Mouse (Mus musculus) left cerebral cortex, postnatal 36 days (tissue): ENCODE measurements around the gene 9530077C05Rik. TPM values are rescaled to one million over a fixed set of nuclear protein-coding genes. Genes with fewer than 3 reads are reported as not detected.
"Not testable (repeated sequence)": the region's sequence is repeated elsewhere in the genome, so short reads cannot be mapped to it uniquely, and the experiment has no call there.

ENCODE experiments used
- DNase-seq, 2 experiments: peaks; one replicate each; pipeline ENCODE4 v3.0.0; 2021 to 2022; ENCODE audit warnings: low spot score in 2 of 2, mixed read lengths in 1 of 2
- intact Hi-C: fragments of 180-260 bp; cut with DNase I; formaldehyde crosslinking; loops from one replicate; pipeline ENCODE4 v1.15.1; 2025
- total RNA-seq, 2 experiments: library from RNA; stranded (reverse); gene quantifications; 2 replicates each; pipeline ENCODE4 v1.2.3; 2021

9530077C05Rik gene
- 1 to 10 TPM; 6.9 to 7.9 TPM for total RNA-seq

DNA sequence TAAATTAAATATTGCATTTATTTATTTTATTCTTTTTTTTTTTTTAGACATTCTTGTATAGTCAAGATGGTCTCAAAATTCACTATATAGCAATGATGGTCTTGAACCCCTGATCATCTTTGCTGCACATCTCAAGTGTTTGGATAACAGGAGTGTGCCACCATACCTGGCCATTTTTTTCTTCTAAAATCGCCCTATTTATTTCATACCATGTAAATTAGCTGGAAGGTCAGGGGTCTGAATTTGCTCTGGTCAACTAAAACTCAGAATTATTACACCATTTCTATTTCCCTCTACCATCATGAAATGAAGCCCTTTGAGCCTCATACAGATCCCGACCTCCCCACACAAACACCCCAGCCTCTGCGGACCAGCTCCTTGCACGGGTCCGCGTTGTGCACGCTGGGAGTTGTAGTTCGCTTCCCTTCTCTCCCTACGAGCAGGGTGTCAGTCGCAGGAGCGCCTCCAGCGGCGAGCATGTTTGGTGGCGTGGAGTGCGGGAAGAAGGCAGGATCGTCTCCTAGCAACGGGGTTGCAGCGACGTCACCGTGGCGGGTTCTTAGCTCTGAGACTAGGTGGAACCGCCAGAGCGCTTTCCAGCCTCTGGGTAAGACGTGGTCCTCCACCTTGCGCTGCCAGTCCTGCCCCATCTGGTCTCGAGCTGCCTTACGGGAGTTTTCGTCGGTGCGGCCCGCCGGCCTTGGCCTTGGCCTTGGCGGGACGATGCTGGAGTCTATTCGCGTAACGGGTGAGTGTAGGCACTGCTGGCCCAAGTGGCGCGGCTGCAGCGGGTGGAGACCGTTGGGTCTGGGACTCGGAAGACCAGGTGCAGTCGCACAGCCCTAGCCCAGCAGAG lies at the start of gene 9530077C05Rik:
Gene 9530077C05Rik (plus strand): TSS at position 512 of the 856 bp plus-strand sequence.
- intact Hi-C loops: loop anchor here (5.0 kb wide), 1 partner anchor 254 kb away; the partner anchor contains the start of gene Pigyl
- peak; percentile 98 for DNase-seq

DNA sequence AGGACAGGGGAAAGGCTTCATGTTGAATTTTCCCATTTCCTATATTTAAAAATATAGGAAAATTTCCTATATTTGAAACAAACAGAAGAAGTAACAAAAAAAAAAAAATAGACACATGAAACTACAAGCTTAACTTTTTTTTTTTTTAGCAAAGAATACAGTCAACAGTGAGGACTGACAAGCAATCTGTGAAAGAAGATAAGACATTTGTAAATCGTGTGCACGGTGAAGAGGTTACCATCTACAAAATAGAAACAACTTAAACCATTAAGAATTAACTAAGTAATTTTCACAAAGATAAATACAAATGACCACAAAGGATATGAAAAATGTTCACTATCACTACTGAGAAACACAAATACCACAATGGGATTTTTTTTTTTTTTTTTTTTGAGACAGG lies 45.1 kb upstream of the 9530077C05Rik start:
- DNase-seq: no peak
- intact Hi-C loops: no loop called here

DNA sequence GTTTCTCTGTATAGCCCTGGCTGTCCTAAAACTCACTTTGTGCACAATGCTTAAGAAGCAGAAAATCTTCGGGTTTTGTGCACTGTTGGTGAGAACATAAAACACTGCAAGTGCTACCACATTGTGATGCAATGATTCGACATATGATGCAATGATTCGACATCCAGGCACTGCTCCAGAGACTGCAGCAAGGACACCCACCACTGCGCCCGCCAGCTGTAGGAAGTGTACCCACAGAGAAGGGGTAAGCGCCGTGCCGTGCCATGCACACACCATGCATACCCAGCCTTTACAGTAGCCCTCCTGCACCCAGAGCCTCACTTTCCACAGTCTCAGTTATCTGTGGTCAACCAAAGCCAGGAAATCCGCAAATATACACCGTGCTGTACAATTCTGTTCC lies 44.7 kb upstream of the 9530077C05Rik start:
- intact Hi-C loops: no loop called here
- peak in 1 of 2 experiments; percentile 11 for DNase-seq

DNA sequence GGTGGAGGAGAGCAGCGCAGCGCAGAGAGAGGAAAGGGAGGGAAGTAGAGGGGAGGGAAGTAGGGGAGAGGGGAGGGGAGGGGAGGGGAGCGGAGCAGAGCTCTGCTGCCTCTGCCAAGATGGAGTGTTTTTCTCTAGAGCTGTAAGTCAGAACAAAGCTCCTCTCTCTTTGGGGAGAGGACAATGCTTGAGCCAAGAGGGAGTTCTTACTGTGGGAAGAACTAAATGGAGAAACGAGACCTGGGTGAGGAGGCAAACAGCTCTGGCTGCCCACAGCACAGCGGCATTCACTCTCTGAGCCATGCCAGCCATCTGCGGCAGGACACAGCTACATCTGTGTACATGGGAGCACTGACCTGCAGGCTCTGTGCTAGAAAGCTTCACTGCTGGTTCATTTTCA lies 43.3 kb upstream of the 9530077C05Rik start:
- DNase-seq: no peak
- intact Hi-C loops: no loop called here

DNA sequence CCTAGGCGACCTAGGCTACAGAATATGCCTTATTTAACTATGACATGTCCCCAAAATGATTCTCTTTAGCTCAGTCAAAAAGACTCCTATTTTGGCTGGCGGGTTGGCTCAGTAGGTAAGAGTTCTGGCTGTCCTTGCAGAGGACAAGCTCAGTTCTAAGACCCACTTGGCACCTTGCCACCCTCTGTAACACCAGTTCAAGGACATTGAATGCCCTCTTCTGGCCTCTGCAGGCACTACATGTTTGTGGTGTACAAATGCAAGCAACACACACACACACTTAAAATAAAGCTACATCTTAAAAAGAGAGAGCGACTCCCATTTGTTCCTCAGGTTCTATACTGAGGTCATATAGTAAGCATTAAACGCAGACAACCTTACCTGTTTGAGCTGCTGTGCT lies 38.6 kb upstream of the 9530077C05Rik start:
- no peak for DNase-seq
- intact Hi-C loops: no loop called here

DNA sequence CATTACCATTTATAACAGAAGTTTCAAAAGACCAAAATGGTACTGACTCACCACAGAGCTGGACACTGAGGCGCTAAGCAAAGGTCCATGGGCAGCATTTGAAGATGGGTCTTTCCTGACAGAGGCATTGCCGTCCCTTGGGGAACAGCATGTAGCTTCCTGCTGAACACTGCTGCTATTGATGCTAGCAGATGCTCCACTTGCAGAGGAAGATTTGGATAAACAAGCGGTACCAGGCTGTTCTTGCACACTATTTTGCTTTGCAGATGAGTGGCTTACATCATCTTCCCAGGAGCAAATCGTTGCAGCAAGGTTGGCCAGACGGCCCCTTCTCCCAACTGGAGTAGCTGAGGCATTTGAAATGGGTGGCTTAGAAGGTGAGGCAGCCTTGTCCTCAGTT lies 35.2 kb upstream of the 9530077C05Rik start:
- intact Hi-C loops: no loop called here
- DNase-seq: peak in 1 of 2 experiments; percentile 11

DNA sequence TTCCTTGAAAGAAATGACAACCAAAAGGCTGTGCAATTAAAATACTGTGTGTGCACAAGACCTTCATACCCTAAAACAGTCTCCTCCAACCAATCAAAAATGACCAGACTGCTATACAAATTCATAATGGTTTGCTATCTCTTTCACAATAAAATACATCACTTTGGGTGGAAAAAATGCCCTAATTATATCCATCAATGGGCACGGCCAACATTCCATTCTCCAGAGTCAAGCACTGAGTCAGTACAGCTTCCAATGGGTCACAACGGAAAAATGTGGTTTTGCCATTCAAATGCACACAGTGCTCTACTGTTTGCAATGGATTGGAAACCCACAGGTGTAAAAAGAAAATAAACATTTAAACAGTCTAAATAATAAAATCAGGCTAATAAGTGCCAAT lies 25.4 kb upstream of the 9530077C05Rik start:
- intact Hi-C loops: no loop called here

DNA sequence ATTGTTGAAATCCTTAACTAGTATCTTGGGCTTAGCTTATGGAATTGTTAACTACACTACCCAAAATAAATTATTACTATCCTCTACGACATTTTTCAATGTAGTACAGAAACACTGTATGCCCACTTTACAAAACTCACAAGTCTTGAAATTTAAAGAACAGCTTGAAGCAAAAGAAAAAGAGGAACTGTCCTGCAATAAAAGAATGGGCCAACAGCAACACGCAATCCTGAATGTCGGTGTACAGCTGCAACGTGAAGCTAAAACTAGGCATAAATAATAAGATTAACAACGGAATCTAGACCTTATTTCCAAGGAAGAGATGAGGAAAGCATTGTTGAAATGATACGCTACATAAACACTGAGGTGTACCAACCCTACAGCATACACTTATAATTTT lies 23.4 kb upstream of the 9530077C05Rik start:
- intact Hi-C loops: no loop called here

More for the DNA sequence above, 25.4 kb upstream of the 9530077C05Rik start:
- DNase-seq: no peak

DNA sequence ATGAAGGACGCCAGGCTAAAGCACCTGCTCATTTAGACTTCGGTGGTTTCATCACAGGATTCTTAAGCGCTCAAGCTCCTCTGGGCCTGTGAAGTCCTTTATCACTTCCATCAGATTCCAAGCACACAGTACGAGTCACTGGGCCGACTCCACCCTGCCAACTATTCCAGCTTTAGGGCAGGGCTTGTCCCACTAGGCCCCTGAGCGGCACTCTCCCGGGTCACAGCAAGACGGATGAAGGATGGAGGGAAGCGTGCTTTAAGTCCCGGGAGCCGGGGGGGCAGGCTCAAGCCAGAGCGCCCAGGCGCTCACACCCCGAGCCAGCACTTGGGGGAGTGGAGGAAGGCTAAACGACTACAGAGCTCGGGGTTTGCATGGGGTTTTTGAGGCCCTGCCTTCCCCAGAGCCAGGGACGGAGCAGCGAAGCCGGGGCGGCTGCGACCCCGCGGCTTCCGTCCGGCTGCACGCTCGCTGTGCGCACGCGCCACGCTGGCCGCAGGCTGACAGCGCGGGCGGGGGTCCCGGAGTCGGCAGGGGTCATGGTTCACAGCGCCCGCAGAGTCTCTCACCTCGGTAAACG lies 22.8 kb upstream of the 9530077C05Rik start:
- intact Hi-C loops: no loop called here
- DNase-seq: no peak

More for the DNA sequence above, 23.4 kb upstream of the 9530077C05Rik start:
- no peak for DNase-seq

DNA sequence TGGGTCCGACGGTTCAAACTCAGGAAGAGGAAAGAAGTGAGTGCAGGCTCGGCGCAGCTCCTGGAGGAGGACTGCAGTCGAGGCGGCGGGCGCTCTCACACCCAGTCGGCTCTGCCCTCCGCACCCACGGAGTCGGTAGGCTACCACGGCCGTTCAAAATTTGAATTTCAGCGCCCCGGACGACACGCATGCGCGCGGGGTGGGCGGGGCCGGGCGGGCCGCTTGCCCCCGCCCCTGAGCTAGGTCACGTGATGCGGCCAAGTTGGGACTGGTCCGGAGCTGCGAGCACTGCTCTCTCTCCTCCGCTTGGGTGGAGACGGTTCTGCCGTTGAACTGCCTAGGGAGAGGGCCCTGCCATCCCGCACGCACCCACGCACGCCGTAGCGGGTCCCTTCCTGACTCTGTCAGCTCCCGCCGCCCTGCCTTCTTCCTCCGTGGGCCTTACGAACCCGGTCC lies 22.3 kb upstream of the 9530077C05Rik start, which contains the start of gene Anln:
Gene Anln (minus strand): TSS at position 168 of the 456 bp plus-strand sequence.
- peak; percentile 82 to 84 for DNase-seq
- intact Hi-C loops: no loop called here

DNA sequence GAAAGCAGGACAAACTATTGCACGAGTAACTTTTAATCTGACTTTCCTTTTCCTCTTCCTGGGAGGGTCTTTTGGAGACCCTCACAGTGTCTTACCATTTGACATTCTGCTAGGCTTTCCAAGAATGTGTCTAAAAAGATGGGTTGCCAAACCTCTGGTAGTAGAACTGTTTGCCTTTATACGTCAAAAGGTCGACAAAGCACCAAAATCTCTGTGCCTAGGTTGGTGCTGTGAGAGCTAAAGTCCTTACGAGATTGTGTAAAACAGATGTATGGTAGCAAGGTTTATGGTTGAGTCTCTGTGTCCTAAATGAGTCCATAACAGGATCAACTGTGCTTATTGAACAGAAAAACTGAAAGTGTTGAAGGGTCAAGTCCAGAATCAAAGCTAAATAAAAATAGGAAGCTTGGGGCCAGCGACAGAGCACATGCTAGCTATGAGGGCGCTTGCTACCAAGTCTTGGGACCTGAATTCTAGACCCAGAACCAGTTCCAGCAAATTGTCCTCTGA lies 21.5 kb upstream of the 9530077C05Rik start:
- no peak for DNase-seq
- intact Hi-C loops: no loop called here

DNA sequence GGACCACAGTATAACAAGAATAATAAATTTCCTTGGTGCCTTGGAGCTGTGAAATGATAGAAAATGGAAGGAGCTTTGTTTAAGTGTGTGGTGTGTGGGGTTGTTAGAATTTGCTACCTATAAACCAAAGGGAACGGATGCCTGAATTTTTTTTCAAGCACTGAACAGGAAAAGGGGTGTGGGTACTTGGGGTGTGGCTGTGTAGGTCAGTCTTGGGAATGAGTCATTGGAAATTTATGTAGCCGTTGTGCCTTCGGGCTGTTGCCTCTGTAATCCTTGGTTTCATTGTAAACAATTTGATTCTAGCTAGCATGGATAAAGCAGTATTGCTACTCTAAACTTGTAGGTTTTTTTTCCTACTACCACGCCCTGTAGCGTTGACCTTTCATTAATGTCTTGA lies 20.9 kb upstream of the 9530077C05Rik start:
- intact Hi-C loops: no loop called here
- no peak for DNase-seq

DNA sequence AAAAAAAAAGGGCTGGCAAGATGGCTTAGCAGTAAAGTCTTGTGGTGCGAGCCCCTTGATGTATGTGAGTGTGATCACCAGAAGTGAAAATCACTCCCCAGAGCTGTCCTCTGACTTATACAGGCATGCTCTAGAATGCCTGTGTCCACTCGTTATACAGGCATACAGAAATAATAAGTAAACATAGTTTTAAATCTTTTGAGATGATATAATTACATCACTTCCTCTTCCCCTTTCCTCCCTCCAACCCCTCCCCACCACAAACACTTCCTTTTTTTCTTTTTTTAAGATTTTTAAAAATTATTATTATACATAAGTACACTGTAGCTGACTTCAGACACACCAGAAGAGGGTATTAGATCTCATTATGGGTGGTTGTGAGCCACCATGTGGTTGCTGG lies 16.6 kb upstream of the 9530077C05Rik start:
- DNase-seq: no peak
- intact Hi-C loops: no loop called here

DNA sequence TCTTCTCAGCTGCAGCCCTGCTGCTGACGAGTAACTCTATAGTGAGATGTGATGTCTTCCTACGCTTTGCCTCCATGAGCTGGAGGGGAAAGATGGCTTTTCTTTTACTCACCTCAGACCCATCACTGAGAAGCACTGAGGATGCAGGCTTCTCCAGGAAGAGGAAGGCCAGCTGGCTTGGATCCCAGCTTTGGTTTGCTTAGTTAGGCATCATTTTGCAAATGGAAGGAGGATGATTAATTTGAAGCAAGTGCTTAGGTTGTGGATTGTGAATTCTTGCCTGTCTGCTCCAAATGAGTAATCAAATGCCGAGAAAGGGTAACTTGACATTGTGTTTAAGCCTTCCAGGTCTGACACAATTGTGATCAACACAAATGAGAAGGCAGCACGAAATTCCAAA lies 12.3 kb upstream of the 9530077C05Rik start:
- intact Hi-C loops: no loop called here
- DNase-seq: no peak

DNA sequence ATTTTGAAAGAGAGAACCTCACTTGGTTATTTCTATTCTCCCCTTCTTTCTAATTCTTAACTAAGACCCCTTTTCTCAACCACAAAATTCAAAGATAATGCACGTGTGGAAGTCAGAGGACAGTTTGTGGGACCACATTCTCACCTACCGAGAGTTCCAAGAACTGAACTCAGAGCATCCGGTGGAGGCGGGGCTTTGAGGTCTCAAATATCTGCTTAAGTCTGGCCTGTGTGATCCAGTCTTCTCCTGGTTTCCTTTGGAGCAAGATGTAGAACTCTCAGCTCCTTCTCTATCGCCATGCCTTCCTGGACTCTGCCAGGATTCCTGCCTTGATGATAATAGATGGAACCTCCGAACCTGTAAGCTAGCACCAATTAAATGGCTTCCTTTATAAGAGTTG lies 9.3 kb upstream of the 9530077C05Rik start:
- intact Hi-C loops: no loop called here

DNA sequence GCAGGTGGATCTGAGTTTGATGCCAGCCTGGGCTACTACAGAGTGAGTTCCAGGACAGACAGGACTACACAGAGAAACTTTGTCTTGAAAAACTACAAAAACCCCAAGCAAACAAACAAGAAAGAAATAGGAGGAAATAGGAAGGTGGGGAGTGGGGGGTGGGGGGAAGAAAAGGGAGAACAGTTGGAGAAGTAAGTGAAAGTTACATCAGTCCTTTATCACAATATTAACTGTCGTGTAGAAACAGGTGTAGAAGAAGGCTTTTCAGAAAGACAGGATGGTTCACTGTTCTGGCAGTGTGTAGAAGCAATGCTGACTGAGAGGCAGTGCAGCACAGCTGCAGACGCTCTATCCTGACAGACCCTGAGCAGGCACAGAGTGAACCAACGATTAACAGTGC lies 8.3 kb upstream of the 9530077C05Rik start:
- no peak for DNase-seq
- intact Hi-C loops: no loop called here

More for the DNA sequence above, 9.3 kb upstream of the 9530077C05Rik start:
- no peak for DNase-seq

DNA sequence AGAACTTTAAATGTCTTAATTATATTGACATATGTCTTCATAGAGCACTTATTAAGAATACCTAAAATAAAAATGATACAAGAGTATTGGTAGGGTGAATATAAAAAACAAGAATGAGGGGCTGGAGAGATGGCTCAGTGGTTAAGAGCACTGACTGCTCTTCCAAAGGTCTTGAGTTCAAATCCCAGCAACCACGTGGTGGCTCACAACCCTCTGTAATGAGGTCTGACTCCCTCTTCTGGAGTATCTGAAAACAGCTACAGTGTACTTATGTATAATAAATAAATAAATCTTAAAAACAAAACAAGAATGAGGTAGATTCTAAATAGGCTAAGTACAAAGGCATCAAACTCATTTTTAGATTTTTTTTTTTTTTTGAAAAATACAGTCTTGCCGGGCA lies 7.8 kb upstream of the 9530077C05Rik start:
- DNase-seq, intact Hi-C loops: not testable (repeated sequence)

DNA sequence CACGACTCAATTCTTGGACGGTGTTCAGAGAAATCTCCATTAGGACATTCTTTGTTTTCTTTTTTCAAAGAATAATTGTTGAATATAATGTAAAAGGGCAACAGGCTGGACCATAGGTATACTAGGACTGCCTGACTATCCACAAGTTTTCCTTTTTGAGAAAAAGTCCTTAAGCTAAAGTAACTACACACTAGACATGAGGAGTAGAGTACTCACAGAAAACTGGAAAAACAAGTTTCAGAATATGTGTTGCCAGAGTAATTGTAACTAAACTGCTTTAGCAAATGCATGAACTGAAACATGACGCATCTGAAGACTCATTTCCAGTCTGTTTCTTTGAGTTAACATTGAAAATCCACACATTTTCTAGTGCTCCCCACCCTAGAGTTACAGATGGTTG lies 5.9 kb upstream of the 9530077C05Rik start:
- intact Hi-C loops: no loop called here
- no peak for DNase-seq

DNA sequence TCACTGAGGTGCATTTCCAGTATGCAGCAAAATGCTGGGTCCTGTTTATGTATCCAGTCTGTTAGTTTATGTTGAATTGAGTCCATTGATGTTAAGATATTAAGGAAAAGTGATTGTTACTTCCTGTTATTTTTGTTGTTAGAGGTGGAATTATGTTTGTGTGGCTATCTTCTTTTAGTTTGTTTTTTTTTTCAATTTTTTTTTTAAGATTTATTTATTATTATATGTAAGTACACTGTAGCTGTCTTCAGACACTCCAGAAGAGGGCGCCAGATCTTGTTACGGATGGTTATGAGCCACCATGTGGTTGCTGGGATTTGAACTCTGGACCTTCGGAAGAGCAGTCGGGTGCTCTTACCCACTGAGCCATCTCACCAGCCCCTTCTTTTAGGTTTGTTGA lies 3.7 kb upstream of the 9530077C05Rik start:
- not testable (repeated sequence) for DNase-seq
- intact Hi-C loops: loop anchor here (2.0 kb wide), 1 partner anchor 177 kb away; no protein-coding TSS in a partner anchor

DNA sequence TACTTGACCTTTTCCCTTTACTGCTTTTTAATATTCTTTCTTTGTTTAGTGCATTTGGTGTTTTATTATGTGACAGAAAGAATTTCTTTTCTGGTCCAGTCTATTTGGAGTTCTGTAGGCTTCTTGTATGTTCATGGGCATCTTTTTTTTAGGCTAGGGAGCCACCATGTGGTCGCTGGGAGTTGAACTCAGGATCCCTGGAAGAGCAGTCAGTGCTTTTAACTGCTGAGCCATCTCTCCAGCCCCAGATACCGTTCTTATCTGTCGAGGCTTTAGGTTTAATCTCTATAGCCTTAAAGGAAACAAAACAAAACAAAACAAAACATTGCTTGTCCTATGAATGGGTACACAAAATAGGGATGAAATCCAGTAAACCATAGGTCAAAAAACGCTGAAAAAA lies 3.0 kb upstream of the 9530077C05Rik start:
- intact Hi-C loops: loop anchor here (2.0 kb wide), 1 partner anchor 178 kb away; no protein-coding TSS in a partner anchor
- not testable (repeated sequence) for DNase-seq
